Mouse (Mus musculus) thymus, adult 2 months (tissue): ENCODE results near the gene Dkk3.

Experiments used
- CTCF ChIP-seq: fragments of 200-500 bp; IDR thresholded peaks from 2 replicates; pipeline ENCODE4 v1.5.1; 2012; ENCODE audit warnings: mild to moderate bottlenecking, control low read depth, low read length, moderate library complexity, borderline replicate concordance; ENCODE audit not compliant: control insufficient read depth, poor library complexity, insufficient read depth; ENCODE audit errors: extremely low read depth
- POLR2A ChIP-seq: fragments of 200-500 bp; IDR thresholded peaks from 2 replicates; pipeline ENCODE4 v1.6.1; 2012; ENCODE audit warnings: mild to moderate bottlenecking, low read length, control low read depth, moderate library complexity; ENCODE audit not compliant: control insufficient read depth, poor library complexity, insufficient read depth; ENCODE audit errors: extremely low read depth

- TF ChIP-seq CTCF: no peak
- no peak for TF ChIP-seq POLR2A
Observed at GRCm38 (mm10) chr7:112202194-112202593, 43.3 kb upstream of the Dkk3 start.
